Mouse (Mus musculus) limb, embryonic 10.5 days (tissue): ENCODE results near the gene Map2k5. TPM values are rescaled to one million over a fixed set of nuclear protein-coding genes. Genes with fewer than 3 reads are reported as not detected.

Experiments used
- DNase-seq: peaks from one replicate; pipeline ENCODE4 v3.0.0-alpha.2; 2017; ENCODE audit warnings: low spot score
- H3K27ac ChIP-seq: fragments of 300-500 bp; sonication (generic); 2 replicates; pipeline ENCODE4 v1.5.1; 2016; ENCODE audit warnings: mild to moderate bottlenecking
- H3K27me3 ChIP-seq: fragments of 300-500 bp; sonication (generic); 2 replicates; pipeline ENCODE4 v1.6.1; 2016; ENCODE audit warnings: low read depth, mild to moderate bottlenecking; ENCODE audit not compliant: poor library complexity, severe bottlenecking
- H3K36me3 ChIP-seq: fragments of 300-500 bp; sonication (generic); 2 replicates; pipeline ENCODE4 v1.6.1; 2016; ENCODE audit warnings: mild to moderate bottlenecking, moderate library complexity
- H3K4me1 ChIP-seq: fragments of 300-500 bp; sonication (generic); 2 replicates; pipeline ENCODE4 v1.6.1; 2016
- H3K4me3 ChIP-seq: fragments of 300-500 bp; sonication (generic); 2 replicates; pipeline ENCODE4 v1.5.1; 2016; ENCODE audit warnings: mild to moderate bottlenecking, moderate library complexity
- H3K9me3 ChIP-seq: fragments of 300-500 bp; sonication (generic); replicated peaks from 2 replicates; pipeline ENCODE4 v1.6.1; 2016; ENCODE audit warnings: mild to moderate bottlenecking
- WGBS: fragments of 180-500 bp; shearing (Covaris S2); methylation state at CpG from one replicate; pipeline ENCODE4 v1.1.7; 2016; 5-methylcytosine and 5-hydroxymethylcytosine counted together
- polyA plus RNA-seq: library from polyadenylated mRNA; unstranded; fragments of >200 nt; fragmentation: Nextera tagmentation; extraction: Ambion mirVana; gene quantifications from 2 replicates; pipeline ENCODE4 v1.2.1, GENCODE M21; 2016

Gene Map2k5
- polyA plus RNA-seq, 1 experiment from 2014 or later = 37.4 TPM

- H3K27me3 ChIP-seq = no peaks in the 10 kb centered on the region
- whole genome bisulfite sequencing = 99% methylated on average over 2 of the region's 2 CpGs
- no peaks in the 10 kb centered on the region for H3K9me3 ChIP-seq
- no peak overlapping the region for H3K4me3 ChIP-seq
- H3K4me1 ChIP-seq = peaks cover 10% of the 10 kb centered on the region
- H3K36me3 ChIP-seq = peaks cover 88% of the 10 kb centered on the region
- DNase-seq = no peak
- H3K27ac ChIP-seq = no peak overlapping the region
Measured at GRCm38 (mm10) chr9:63333074-63333473, 44.6 kb downstream of the Map2k5 start.

- Histone ChIP-seq H3K36me3 (peaks cover 78% of the 10 kb centered on the region), H3K27me3 (no peaks in the 10 kb centered on the region), H3K27ac (no peak overlapping the region), H3K4me1 (peaks cover 8% of the 10 kb centered on the region; the same call in 1 of the 2 replicates), H3K9me3 (no peaks in the 10 kb centered on the region), H3K4me3 (no peak overlapping the region)
- no peak for DNase-seq
- 93% methylated on average over 6 of the region's 6 CpGs for WGBS
Measured at GRCm38 (mm10) chr9:63331246-63331645, 46.5 kb downstream of the Map2k5 start.

- H3K9me3 ChIP-seq = no peaks in the 10 kb centered on the region
- no peak overlapping the region for H3K27ac ChIP-seq
- H3K4me3 ChIP-seq = no peak overlapping the region
- H3K36me3 ChIP-seq = peaks cover 66% of the 10 kb centered on the region
- H3K27me3 ChIP-seq = no peaks in the 10 kb centered on the region
- no peak for DNase-seq
- 89% methylated on average over 15 of the region's 15 CpGs for WGBS
- H3K4me1 ChIP-seq = peaks cover 10% of the 10 kb centered on the region
Measured at GRCm38 (mm10) chr9:63328958-63329685, 48.6 kb downstream of the Map2k5 start.

- H3K27me3 ChIP-seq = no peaks in the 10 kb centered on the region
- H3K27ac ChIP-seq = no peak overlapping the region
- peaks cover 30% of the 10 kb centered on the region for H3K4me1 ChIP-seq
- H3K9me3 ChIP-seq = no peaks in the 10 kb centered on the region
- no peak for DNase-seq
- H3K36me3 ChIP-seq = peaks cover 18% of the 10 kb centered on the region
- no peak overlapping the region for H3K4me3 ChIP-seq
Measured at GRCm38 (mm10) chr9:63315231-63315630, 62.5 kb downstream of the Map2k5 start.

GRCm38 (mm10) chr9:63314126-63314525 is 63.6 kb downstream of the Map2k5 start:
- Histone ChIP-seq H3K36me3 (0 out of 2 replicates have a peak, but pooled peaks cover 11% of the 10 kb centered on the region), H3K4me1 (peaks cover 41% of the 10 kb centered on the region), H3K4me3 (no peak overlapping the region), H3K27me3 (no peaks in the 10 kb centered on the region), H3K27ac (no peak overlapping the region), H3K9me3 (no peaks in the 10 kb centered on the region)
- no peak for DNase-seq
- WGBS = 81% methylated on average over 4 of the region's 4 CpGs

- Histone ChIP-seq H3K27me3 (no peaks in the 10 kb centered on the region), H3K4me1 (peaks cover 60% of the 10 kb centered on the region), H3K27ac (no peak overlapping the region), H3K36me3 (peaks cover 7% of the 10 kb centered on the region; the same call in 1 of the 2 replicates), H3K9me3 (no peaks in the 10 kb centered on the region), H3K4me3 (no peak overlapping the region)
- no peak for DNase-seq
- WGBS = 85% methylated on average over 6 of the region's 6 CpGs
Measured at GRCm38 (mm10) chr9:63309956-63310355, 67.7 kb downstream of the Map2k5 start.

GRCm38 (mm10) chr9:63309008-63309407 is 68.7 kb downstream of the Map2k5 start:
- no peak for DNase-seq
- 25% methylated on average over 5 of the region's 5 CpGs for WGBS
- peaks cover 63% of the 10 kb centered on the region for H3K4me1 ChIP-seq

GRCm38 (mm10) chr9:63308441-63308840 is 69.3 kb downstream of the Map2k5 start:
- DNase-seq = no peak
- Histone ChIP-seq H3K4me3 (no peak overlapping the region), H3K4me1 (peaks cover 63% of the 10 kb centered on the region), H3K36me3 (peaks cover 6% of the 10 kb centered on the region; the same call in 1 of the 2 replicates), H3K9me3 (no peaks in the 10 kb centered on the region), H3K27me3 (no peaks in the 10 kb centered on the region), H3K27ac (no peak overlapping the region)
- WGBS = 80% methylated on average over 4 of the region's 4 CpGs

More at GRCm38 (mm10) chr9:63309008-63309407, 68.7 kb downstream of the Map2k5 start:
- no peak overlapping the region for H3K27ac ChIP-seq
- no peaks in the 10 kb centered on the region for H3K27me3 ChIP-seq
- H3K9me3 ChIP-seq = no peaks in the 10 kb centered on the region
- H3K36me3 ChIP-seq = peaks cover 6% of the 10 kb centered on the region; the same call in 1 of the 2 replicates
- no peak overlapping the region for H3K4me3 ChIP-seq

- Histone ChIP-seq H3K4me3 (no peak overlapping the region), H3K9me3 (no peaks in the 10 kb centered on the region; the same call in 1 of the 2 replicates), H3K27ac (no peak overlapping the region), H3K27me3 (no peaks in the 10 kb centered on the region), H3K36me3 (peaks cover 40% of the 10 kb centered on the region), H3K4me1 (peaks cover 16% of the 10 kb centered on the region)
- 92% methylated on average over 4 of the region's 4 CpGs for WGBS
- no peak for DNase-seq
Measured at GRCm38 (mm10) chr9:63302511-63302910, 75.2 kb downstream of the Map2k5 start.

GRCm38 (mm10) chr9:63298656-63299055 is 79.0 kb downstream of the Map2k5 start:
- Histone ChIP-seq H3K9me3 (no peaks in the 10 kb centered on the region; the same call in 1 of the 2 replicates), H3K36me3 (peaks cover 34% of the 10 kb centered on the region), H3K27ac (no peak overlapping the region), H3K4me1 (peaks cover 43% of the 10 kb centered on the region), H3K4me3 (no peak overlapping the region), H3K27me3 (0 out of 2 replicates have a peak, but pooled peaks cover 4% of the 10 kb centered on the region)
- 95% methylated on average over 3 of the region's 3 CpGs for WGBS
- no peak for DNase-seq

- Histone ChIP-seq H3K9me3 (no peaks in the 10 kb centered on the region; the same call in 1 of the 2 replicates), H3K36me3 (peaks cover 21% of the 10 kb centered on the region), H3K4me1 (peaks cover 56% of the 10 kb centered on the region), H3K27ac (no peak overlapping the region), H3K4me3 (no peak overlapping the region), H3K27me3 (0 out of 2 replicates have a peak, but pooled peaks cover 4% of the 10 kb centered on the region)
- 51% methylated on average over 7 of the region's 7 CpGs for WGBS
- no peak for DNase-seq
Measured at GRCm38 (mm10) chr9:63295551-63295958, 82.1 kb downstream of the Map2k5 start.

- Histone ChIP-seq H3K36me3 (peaks cover 21% of the 10 kb centered on the region), H3K4me3 (no peak overlapping the region), H3K4me1 (peaks cover 56% of the 10 kb centered on the region), H3K9me3 (no peaks in the 10 kb centered on the region), H3K27ac (no peak overlapping the region), H3K27me3 (0 out of 2 replicates have a peak, but pooled peaks cover 4% of the 10 kb centered on the region)
- 49% methylated on average over 6 of the region's 6 CpGs for WGBS
- DNase-seq = no peak
Measured at GRCm38 (mm10) chr9:63294846-63295245, 82.9 kb downstream of the Map2k5 start.

- no peak overlapping the region for H3K4me3 ChIP-seq
- 0 out of 2 replicates have a peak, but pooled peaks cover 4% of the 10 kb centered on the region for H3K27me3 ChIP-seq
- peaks cover 56% of the 10 kb centered on the region for H3K4me1 ChIP-seq
- no peak overlapping the region for H3K27ac ChIP-seq
- H3K36me3 ChIP-seq = peaks cover 22% of the 10 kb centered on the region
- WGBS = 13% methylated on average over 13 of the region's 13 CpGs
- no peak for DNase-seq
- no peaks in the 10 kb centered on the region for H3K9me3 ChIP-seq
Measured at GRCm38 (mm10) chr9:63293781-63294480, 83.8 kb downstream of the Map2k5 start.
